Mouse (Mus musculus): Measurements from ENCODE around the gene Olfr288. TPM values are rescaled to one million over a fixed set of nuclear protein-coding genes. Genes with fewer than 3 reads are reported as not detected.

Olfr288 gene
- polyA plus RNA-seq, 1 experiment from 2014 or later, result not detected

DNA sequence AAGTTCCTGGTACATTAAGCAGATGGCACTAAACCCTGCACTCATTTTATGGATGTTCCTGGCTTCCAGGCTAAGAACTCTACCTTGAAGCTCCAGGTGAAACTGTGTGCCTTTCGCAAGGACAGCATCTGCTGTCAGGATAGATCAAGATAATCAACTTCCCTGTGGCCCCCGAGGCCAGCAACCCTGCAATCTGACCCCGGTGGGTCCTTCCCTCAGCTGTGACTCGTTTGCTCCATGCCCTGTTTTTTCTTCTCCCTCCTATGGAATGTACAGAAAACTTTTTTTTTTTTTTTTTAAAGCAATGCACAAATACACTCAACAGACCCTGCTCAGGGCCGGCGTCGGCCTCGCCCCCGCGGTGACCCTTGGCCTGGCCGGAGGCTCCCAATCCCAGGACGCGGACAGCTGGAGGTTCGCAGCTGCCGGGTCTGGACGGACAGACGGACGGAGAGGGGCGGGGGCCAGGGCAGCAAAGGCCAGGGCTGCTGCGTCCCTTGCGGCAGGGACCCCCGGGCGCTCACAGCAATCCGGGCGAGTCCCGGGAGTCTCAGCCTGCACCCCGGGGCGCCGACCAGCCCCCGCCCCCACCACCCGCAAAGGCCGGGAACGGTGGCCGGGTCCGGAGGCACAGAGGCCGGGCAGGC is 50.4 kb downstream of the Olfr288 start:
- no peak for ATAC-seq (ENCODE audit: low FRiP score, low read depth)
- peaks cover 20% of the 10 kb centered on the region for H3K36me3 ChIP-seq
- H3K9me3 ChIP-seq, result no peaks in the 10 kb centered on the region
- H3K9ac ChIP-seq, result peak overlapping the region; percentile 97
- H3K27ac ChIP-seq (replicated peaks), result peak overlapping the region; percentile 82
- peaks cover 15% of the 10 kb centered on the region for H3K4me1 ChIP-seq (replicated peaks)
- H3K27me3 ChIP-seq, result no peaks in the 10 kb centered on the region
- H3K4me2 ChIP-seq, result peak overlapping the region; percentile 81
- H3K4me3 ChIP-seq, result peak overlapping the region; percentile 95
- WGBS, result under 1% methylated on average over 27 of the region's 36 CpGs

DNA sequence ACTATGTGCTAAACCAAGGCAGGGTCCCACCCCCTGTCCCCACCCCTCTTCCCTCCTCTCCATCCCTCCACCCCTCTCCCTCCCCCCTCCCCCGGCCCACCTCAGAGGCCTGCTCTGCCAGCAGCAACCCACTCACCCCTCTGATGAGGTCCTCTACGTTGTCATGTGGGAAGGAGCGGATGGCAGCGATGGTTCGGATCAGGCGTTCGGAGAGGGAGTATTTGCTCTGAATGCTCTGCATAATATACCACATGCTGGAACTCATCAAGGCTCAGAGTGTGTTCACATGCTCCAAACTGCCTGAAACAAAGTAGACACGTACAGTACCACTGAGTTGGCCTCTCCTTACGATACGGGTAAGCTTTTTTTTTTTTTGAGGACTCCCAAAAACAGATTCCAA is 52.8 kb downstream of the Olfr288 start:
- 83% methylated on average over 9 of the region's 10 CpGs for WGBS
- Histone ChIP-seq H3K4me2 (no peak overlapping the region), H3K9me3 (no peaks in the 10 kb centered on the region), H3K4me3 (no peak overlapping the region), H3K36me3 (peaks cover 34% of the 10 kb centered on the region), H3K27me3 (no peaks in the 10 kb centered on the region), H3K27ac (replicated peaks) (no peak overlapping the region), H3K9ac (no peak overlapping the region), H3K4me1 (replicated peaks) (peaks cover 15% of the 10 kb centered on the region)
- ATAC-seq (ENCODE audit: low FRiP score, low read depth), result no peak

DNA sequence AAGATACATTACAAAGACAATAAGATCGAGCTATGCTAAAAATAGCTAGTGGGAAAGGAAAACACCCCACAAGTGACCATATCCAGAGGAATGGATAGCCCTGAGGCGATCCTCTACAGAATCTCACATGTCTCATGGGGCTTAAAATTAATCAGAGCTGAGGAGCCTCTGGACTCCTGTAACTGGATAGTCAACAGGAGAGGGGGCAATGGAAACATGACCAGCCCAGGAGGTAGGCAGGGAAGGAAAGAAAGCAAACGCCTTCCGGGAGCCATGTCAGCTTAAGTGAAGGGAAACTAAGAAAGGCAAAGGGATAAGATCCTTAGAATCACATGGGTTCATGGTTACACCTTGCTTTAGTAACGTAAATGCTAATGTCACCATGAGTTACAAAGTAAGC is 54.5 kb downstream of the Olfr288 start:
- no peaks in the 10 kb centered on the region for H3K9me3 ChIP-seq
- no peak overlapping the region for H3K4me2 ChIP-seq
- ATAC-seq (ENCODE audit: low FRiP score, low read depth), result no peak
- H3K27me3 ChIP-seq, result no peaks in the 10 kb centered on the region
- 92% methylated on average over 5 of the region's 5 CpGs for WGBS
- H3K4me1 ChIP-seq (replicated peaks), result peaks cover 11% of the 10 kb centered on the region
- no peak overlapping the region for H3K4me3 ChIP-seq
- no peak overlapping the region for H3K9ac ChIP-seq
- H3K36me3 ChIP-seq, result peaks cover 47% of the 10 kb centered on the region
- H3K27ac ChIP-seq (replicated peaks), result no peak overlapping the region

DNA sequence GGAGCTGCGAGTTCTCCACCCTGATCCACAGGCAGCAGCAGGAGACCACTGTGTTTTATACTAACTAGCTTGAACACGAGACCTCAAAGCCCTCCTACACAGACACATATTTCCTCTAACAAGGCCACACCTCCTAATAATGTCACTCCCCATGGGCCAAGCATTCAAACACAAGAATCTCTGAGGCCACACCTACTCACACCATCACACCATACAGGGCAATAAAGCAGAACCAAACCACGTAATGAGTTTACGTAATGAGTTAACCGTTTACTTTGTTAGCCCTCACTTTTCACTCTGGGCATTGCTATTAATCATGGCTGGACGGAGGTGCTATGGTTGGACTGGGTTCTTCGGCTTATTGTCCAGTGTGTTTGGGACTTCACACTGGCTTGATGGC is 55.6 kb downstream of the Olfr288 start:
- Histone ChIP-seq H3K4me2 (no peak overlapping the region), H3K27ac (replicated peaks) (no peak overlapping the region), H3K9ac (no peak overlapping the region), H3K9me3 (no peaks in the 10 kb centered on the region), H3K4me3 (no peak overlapping the region), H3K4me1 (replicated peaks) (peaks cover 8% of the 10 kb centered on the region), H3K36me3 (peaks cover 57% of the 10 kb centered on the region), H3K27me3 (no peaks in the 10 kb centered on the region)
- ATAC-seq (ENCODE audit: low FRiP score, low read depth), result no peak
- WGBS, result 81% methylated on average over 7 of the region's 7 CpGs

DNA sequence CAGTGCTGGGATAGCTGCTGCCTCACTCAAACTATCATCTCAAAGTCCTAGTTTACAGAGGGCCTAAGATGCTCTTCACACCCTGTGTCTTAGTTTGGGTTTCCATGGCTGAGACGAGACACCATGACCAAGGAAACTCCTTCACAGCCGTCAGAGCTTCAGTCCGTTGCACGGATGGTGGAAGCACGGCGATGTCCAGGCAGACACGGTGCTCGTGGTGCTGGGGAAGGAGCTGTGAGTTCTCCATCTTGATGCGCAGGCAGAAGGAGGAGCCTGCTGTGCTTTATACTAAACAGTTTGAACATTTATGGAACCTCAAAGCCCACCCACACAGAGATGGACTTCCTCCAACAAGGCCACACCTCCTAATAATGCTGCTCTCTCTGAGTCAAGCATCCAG is 58.5 kb downstream of the Olfr288 start:
- ATAC-seq (ENCODE audit: low FRiP score, low read depth), result no peak
- peaks cover 60% of the 10 kb centered on the region for H3K36me3 ChIP-seq
- H3K9ac ChIP-seq, result no peak overlapping the region
- H3K27me3 ChIP-seq, result no peaks in the 10 kb centered on the region
- H3K4me3 ChIP-seq, result no peak overlapping the region
- H3K4me1 ChIP-seq (replicated peaks), result no peaks in the 10 kb centered on the region
- 93% methylated on average over 9 of the region's 9 CpGs for WGBS
- H3K4me2 ChIP-seq, result no peak overlapping the region
- H3K9me3 ChIP-seq, result no peaks in the 10 kb centered on the region
- H3K27ac ChIP-seq (replicated peaks), result no peak overlapping the region

Other genes with a start within 250 kb of the Olfr288 start
- gene Tmem106c, start 231.3 kb downstream of the Olfr288 start, polyA plus RNA-seq (2015; fragmentation: Nextera tagmentation; extraction: Ambion mirVana), result 58.3 and 60.5 TPM in 2 replicates
- 26.1 and 33.9 TPM in 2 replicates for gene Col2a1, start 190.8 kb downstream of the Olfr288 start, polyA plus RNA-seq (2015; fragmentation: Nextera tagmentation; extraction: Ambion mirVana)
- 87.6 and 90.0 TPM in 2 replicates for gene Pfkm, start 103.0 kb downstream of the Olfr288 start, polyA plus RNA-seq (2015; fragmentation: Nextera tagmentation; extraction: Ambion mirVana)
- gene Senp1, start 101.8 kb downstream of the Olfr288 start, polyA plus RNA-seq (2015; fragmentation: Nextera tagmentation; extraction: Ambion mirVana), result 19.3 and 21.3 TPM in 2 replicates
- 58.4 and 60.7 TPM in 2 replicates for gene Asb8, start 29.9 kb downstream of the Olfr288 start, polyA plus RNA-seq (2015; fragmentation: Nextera tagmentation; extraction: Ambion mirVana)
- 103 and 113 TPM in 2 replicates for gene Ccdc184, start 28.4 kb downstream of the Olfr288 start, polyA plus RNA-seq (2015; fragmentation: Nextera tagmentation; extraction: Ambion mirVana)
- gene Gm44579, start 25.4 kb upstream of the Olfr288 start, polyA plus RNA-seq (2015; fragmentation: Nextera tagmentation; extraction: Ambion mirVana), result not detected in 2 replicates
- 0.12 and 0.21 TPM in 2 replicates for gene Olfr287, start 25.5 kb upstream of the Olfr288 start, polyA plus RNA-seq (2015; fragmentation: Nextera tagmentation; extraction: Ambion mirVana)
- not detected in 2 replicates for gene Olfr286, start 38.9 kb upstream of the Olfr288 start, polyA plus RNA-seq (2015; fragmentation: Nextera tagmentation; extraction: Ambion mirVana)
- not detected in 2 replicates for gene H1fnt, start 61.8 kb upstream of the Olfr288 start, polyA plus RNA-seq (2015; fragmentation: Nextera tagmentation; extraction: Ambion mirVana)
- 10.9 and 11.7 TPM in 2 replicates for gene Zfp641, start 100.6 kb upstream of the Olfr288 start, polyA plus RNA-seq (2015; fragmentation: Nextera tagmentation; extraction: Ambion mirVana)
- gene Olfr285, start 121.8 kb upstream of the Olfr288 start, polyA plus RNA-seq (2015; fragmentation: Nextera tagmentation; extraction: Ambion mirVana), result not detected in 2 replicates
- gene Olfr284, start 145.4 kb upstream of the Olfr288 start, polyA plus RNA-seq (2015; fragmentation: Nextera tagmentation; extraction: Ambion mirVana), result not detected in 2 replicates
- not detected in 2 replicates for gene Olfr283, start 185.4 kb upstream of the Olfr288 start, polyA plus RNA-seq (2015; fragmentation: Nextera tagmentation; extraction: Ambion mirVana)
- not detected in 2 replicates for gene Olfr282, start 235.7 kb upstream of the Olfr288 start, polyA plus RNA-seq (2015; fragmentation: Nextera tagmentation; extraction: Ambion mirVana)

Measured in hindbrain, embryonic 15.5 days (tissue).